Mouse (Mus musculus) layer of hippocampus, adult 8-10 months (tissue): ENCODE results near the gene Psd4. TPM values are rescaled to one million over a fixed set of nuclear protein-coding genes. Genes with fewer than 3 reads are reported as not detected.

Source experiments
- DNase-seq, 2 experiments: peaks; one replicate each; pipeline ENCODE4 v3.0.0; 2022; ENCODE audit warnings: low spot score in 2 of 2
- total RNA-seq, 4 experiments: library from RNA; stranded (reverse); gene quantifications; 2 replicates each; pipeline ENCODE4 v1.2.4; 2022

Psd4 gene
- total RNA-seq, result 1 to 10 TPM in 2 of 4 experiments, under 1 TPM in 2; 0.69 to 3.4 (median 1.6) TPM

DNA sequence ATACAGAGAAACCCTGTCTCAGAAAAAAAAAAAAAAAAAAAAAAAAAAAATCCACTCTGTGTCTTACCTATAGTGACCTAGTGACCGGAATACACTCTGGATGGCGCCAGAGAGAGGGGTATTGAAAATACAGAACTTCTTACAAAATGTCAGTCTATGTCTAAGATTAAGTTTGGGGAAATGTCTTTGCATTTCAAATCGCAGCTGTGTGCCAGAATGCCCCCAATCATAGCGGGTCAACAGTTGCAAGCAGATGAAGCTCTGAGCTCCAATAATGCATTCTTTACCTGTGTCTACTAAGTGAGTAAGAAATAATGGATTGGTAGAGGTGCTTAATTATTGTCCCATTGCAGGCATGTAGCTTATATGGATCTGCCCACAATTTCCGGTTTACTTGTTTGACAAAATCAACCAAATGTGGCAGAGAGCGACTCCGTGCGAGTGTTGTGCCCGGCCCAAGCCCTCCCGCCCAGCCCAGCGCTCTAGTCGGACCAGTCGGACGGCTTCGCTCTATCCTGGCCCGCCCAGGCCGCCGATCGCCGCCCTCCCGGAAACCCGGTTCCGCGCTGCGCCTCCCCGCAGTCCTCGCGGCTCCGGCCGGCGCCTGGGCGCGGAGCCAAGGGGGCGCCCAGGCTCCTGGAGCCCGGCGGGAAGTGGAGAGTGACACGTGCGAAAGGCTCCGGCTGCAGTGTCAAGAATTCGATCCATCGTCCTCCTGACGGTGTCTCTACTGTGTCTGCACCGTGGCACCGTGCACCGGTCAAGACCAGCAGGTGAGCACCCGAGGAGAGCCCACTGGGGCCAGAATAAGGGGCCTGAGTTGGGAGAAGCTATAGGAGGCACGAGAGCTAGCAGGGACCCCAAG lies at the start of gene Psd4:
Gene Psd4, plus strand, starts transcription at position 551 of the 865 bp plus-strand sequence.
- DNase-seq, result no peak

- DNase-seq, result no peak
Observed at GRCm38 (mm10) chr2:24317919-24318598, 49.3 kb upstream of the Psd4 start.

GRCm38 (mm10) chr2:24335333-24335732 lies 32.0 kb upstream of the Psd4 start:
- DNase-seq, result no peak

- no peak for DNase-seq
Observed at GRCm38 (mm10) chr2:24336545-24336944, 30.8 kb upstream of the Psd4 start, which contains the start of gene Il1rn. Gene Il1rn (plus strand): TSS chr2:24336853.

GRCm38 (mm10) chr2:24341395-24341885 lies 25.9 kb upstream of the Psd4 start:
- DNase-seq, result no peak

DNA sequence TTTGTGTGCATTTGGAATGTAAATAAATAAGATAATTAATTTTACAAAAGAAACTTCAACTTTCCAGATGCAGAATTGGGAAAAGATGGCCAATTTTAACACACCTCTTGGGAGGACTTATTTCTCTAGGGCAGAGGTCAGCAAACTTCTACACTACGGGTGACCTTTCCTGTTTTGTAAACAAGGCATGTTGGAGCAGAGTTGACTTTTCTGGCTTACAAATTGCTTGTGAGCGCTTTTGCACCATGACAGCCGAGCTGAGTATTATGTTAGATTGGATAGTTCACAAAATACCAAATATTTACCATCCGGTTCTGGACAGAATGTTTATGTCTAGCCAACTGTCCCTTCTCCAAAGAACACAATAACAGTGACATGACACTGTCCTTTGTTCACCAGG lies 22.8 kb upstream of the Psd4 start:
- no peak for DNase-seq

DNA sequence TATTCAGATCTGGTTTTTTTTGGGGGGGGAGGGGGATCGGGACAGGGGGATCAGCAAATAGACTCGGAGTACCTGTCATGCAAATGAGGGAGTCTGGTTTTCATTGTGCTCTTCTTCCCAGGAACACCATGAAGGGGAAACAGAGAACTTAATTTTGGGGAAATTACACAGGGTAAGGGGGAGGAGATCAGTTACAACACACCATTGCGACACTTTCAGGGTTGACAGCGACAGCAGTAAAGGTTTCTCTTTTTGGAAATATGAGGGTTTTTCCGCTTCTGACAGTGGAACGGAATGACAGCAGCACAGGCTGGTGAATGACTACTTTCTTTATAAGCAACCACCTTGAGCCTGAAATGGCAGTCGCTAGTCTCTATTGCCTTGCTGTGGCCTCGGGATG lies 22.3 kb upstream of the Psd4 start:
- DNase-seq, result no peak

DNA sequence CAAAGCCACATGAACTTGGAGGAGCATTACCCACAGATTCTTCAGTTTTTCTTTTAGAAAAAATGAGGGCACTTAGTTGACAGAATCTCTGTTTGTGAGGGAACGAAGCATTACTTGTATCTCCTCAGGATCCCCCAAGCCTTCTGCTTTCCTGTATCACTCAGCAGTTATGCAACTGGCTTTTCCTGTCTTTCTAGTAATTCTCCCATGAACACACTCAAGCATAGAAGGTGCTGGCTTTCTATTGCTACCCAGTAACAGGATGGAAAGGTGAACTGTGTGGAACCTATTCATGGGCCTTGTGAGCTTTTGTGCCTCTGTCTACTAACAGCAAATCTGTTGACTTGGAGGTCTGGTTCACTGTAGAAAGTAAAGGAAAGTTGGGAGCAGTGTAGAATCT lies 19.5 kb upstream of the Psd4 start:
- no peak for DNase-seq

DNA sequence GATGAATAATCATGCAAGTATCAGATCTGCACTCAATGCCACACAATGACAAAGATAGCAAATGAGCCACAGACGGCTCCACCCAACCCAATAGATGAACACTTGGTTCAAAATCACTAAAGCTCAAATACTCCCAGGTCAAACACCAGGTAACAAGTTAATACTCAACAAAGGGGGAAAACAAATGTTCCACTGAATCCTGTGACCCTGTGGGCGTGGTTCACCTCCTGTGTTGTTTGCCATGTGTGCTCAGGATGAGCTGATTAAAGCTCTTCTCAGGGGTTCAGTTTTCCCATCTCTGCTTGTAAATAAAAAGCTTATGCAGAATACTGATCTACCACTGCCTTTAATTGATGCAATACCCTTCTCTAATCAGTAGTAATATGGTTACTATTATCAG lies 16.2 kb upstream of the Psd4 start:
- DNase-seq, result no peak

DNA sequence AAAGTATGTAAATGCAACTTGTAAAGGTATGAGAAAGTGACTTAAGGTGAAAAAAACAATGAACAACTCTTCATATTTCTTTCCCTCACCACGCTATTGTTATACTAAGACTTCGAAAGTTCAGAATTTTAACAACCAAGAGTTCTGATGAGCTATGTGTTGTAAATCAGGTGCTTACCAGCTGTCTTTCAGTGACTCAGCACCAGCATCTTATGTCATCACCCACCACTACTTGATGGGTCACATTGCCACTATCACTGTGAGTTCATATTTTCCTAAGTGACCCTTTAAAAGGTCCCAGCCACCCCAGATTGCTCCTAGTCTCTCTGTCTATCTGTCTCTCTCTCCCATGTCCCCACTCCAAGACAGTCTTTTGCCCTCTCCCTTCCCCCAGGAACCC lies 14.3 kb upstream of the Psd4 start:
- DNase-seq, result no peak

GRCm38 (mm10) chr2:24357642-24358041 lies 9.7 kb upstream of the Psd4 start:
- no peak for DNase-seq

- no peak for DNase-seq
Observed at GRCm38 (mm10) chr2:24359347-24359746, 8.0 kb upstream of the Psd4 start.

GRCm38 (mm10) chr2:24363818-24364217 lies 3.6 kb upstream of the Psd4 start:
- no peak for DNase-seq

DNA sequence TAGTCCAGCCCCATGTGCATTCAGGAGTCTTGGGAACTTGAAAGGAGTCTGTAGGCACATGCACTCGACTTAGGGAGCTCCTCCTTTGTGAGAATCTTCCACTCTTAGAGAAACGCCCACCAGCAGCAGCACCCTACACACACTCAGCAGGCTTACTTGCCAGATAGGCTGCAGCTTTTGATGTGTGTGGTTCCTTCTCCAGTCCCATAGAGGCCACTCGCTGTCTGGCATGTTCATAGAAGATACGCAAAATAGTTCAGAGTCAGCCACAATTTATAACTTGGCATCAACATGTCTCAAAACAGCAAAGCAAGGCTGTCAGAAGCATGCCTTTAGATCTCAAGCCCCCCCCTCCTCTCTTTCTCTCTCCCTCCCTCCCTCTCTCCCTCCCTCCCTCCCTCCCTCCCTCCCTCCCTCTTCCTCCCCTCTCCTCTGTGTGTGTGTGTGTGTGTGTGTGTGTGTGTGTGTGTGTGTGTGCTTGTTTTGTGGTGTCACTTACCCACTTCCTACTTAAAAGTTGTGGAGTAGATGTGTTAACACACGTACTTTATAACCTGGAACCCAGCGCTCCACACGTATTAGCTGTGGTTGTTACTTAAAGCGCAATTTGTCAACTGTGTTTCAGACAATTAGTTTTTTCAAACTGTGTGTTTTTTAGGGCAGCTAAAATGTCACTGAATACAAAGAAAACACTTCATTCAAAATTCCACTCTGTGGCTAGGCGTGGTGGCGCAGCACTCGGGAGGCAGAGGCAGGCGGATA lies 985 bp upstream of the Psd4 start:
- no peak for DNase-seq

DNA sequence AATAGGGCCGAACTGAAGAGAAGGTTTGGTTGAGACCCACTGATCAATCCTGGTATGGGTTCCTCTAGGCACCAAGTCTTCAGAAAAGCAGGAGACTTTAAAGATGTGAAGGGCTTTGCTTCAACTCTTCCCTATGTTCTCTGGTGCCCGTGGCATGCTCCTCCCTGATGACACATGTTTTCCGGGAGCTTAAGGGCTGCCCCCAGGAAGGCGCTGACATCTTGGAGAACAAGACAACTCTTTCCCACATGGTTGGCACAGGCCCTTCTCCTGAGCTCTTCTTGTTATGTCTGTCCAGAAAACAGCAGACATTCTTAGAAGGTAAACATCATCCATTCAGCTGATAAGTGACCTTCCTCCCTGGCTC lies 498 bp downstream of the Psd4 start:
- DNase-seq, result no peak

GRCm38 (mm10) chr2:24378747-24379450 lies 11.5 kb downstream of the Psd4 start:
- no peak for DNase-seq

- DNase-seq, result no peak
Observed at GRCm38 (mm10) chr2:24382456-24383230, 15.3 kb downstream of the Psd4 start.

DNA sequence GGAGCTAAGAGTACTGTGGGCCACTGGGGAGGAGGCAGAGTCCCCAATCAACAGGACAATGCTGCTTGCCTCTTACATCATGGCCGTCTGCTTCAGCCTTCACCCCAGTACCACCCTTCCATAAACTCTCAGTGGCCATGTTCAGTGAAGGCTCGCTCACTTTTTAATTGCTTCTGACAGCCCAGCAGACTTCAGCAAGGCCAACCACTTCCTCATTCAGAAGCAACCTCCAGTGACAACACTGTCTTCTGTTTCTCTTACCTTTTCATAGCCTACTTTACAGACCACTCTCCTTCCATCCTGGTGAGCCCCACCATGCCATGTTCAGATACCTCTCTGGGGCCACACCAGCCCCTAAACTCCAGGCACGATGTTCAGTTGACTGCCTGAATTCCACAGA lies 16.3 kb downstream of the Psd4 start:
- no peak for DNase-seq

GRCm38 (mm10) chr2:24384393-24384792 lies 17.0 kb downstream of the Psd4 start:
- DNase-seq, result no peak
